Mouse (Mus musculus): Measurements from ENCODE around the gene Il34. TPM values are rescaled to one million over a fixed set of nuclear protein-coding genes. Genes with fewer than 3 reads are reported as not detected.

Gene Il34
- polyA plus RNA-seq, 1 experiment from 2014 or later = 2.7 TPM

DNA sequence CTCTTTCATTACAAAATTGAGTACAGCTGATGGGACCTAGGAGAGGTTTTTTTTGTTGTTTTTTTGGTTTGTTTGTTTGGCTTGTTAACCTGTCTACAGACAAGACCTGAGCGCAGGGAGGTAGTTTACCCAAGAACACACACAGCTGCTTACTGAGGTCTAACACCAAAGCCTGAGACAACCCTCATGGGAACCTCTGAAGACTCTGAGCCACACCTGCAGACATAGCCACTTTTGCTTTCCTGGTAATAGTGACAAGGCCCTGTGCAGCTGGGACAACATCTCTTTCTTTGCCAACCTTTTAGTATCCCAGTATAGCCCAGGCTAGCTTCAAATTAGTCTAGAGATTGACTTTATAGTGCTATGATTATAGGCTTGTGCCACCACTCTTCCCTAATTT, 422 bp upstream of the Il34 start:
- no peak overlapping the region for H3K4me2 ChIP-seq
- no peak overlapping the region for H3K4me3 ChIP-seq
- H3K9me3 ChIP-seq = no peaks in the 10 kb centered on the region
- no peaks in the 10 kb centered on the region for H3K4me1 ChIP-seq (replicated peaks)
- no peak overlapping the region for H3K9ac ChIP-seq
- WGBS = 93% methylated on average over 1 of the region's 1 CpGs
- H3K27me3 ChIP-seq = no peaks in the 10 kb centered on the region
- peaks cover 29% of the 10 kb centered on the region for H3K36me3 ChIP-seq
- no peak for ATAC-seq (ENCODE audit: low FRiP score)
- no peak overlapping the region for H3K27ac ChIP-seq

DNA sequence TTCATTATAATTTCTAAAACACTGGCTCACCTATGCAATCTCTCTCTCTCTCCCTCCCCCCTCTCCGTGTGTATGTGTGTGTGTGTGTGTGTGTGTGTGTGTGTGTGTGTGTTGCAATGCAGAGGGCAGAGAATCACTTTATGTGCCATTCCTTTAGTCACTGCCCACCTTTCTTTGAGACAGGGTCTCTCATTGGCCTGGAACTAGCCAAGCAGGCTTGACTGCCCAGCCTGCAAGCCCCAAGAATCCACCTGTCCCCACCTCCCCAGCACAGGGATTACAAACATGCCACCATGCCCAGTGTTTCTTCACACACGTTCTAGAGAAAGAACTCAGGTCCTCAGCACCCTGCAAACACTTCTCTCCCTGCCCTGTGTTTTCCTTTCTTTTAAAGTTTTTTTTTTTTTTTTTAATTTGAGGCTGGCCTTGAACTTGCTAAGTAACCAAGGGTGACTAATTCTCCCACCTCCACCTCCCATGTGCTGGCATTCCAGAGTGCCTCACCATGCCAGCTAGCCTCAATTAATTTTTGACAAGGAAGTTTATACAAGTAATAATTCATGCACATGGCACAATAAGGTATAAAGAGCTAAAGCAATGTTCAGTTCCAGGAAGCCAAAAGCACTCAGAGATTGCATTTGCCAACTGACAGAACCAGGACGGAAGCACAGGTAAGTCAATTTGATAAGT, 754 bp downstream of the Il34 start:
- H3K27me3 ChIP-seq = no peaks in the 10 kb centered on the region
- no peaks in the 10 kb centered on the region for H3K9me3 ChIP-seq
- 58% methylated on average over 2 of the region's 3 CpGs for WGBS
- no peak overlapping the region for H3K9ac ChIP-seq
- no peak for ATAC-seq (ENCODE audit: low FRiP score)
- H3K4me1 ChIP-seq (replicated peaks) = no peaks in the 10 kb centered on the region
- H3K4me3 ChIP-seq = no peak overlapping the region
- no peak overlapping the region for H3K4me2 ChIP-seq
- no peak overlapping the region for H3K27ac ChIP-seq
- H3K36me3 ChIP-seq = peaks cover 17% of the 10 kb centered on the region

DNA sequence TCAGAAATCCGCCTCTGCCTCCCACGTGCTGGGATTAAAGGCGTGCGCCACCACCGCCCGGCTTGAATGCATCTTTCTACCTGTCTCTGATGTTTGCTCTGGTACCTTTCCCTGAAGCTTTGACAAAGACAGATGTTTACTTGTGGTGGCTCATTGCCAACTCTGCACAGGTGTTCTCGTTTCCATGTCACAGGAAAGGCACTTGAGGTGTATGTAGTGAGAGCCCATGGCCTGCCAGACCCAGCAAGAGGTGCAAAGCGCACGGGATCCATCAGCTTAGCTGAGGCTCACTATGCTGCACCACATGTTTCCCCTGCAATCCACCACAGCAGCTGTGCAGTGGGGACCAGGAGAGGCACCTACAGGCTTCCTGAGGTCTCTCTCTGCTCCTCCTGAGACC, 1.9 kb downstream of the Il34 start:
- Histone ChIP-seq H3K36me3 (peaks cover 6% of the 10 kb centered on the region), H3K4me1 (replicated peaks) (no peaks in the 10 kb centered on the region)

DNA sequence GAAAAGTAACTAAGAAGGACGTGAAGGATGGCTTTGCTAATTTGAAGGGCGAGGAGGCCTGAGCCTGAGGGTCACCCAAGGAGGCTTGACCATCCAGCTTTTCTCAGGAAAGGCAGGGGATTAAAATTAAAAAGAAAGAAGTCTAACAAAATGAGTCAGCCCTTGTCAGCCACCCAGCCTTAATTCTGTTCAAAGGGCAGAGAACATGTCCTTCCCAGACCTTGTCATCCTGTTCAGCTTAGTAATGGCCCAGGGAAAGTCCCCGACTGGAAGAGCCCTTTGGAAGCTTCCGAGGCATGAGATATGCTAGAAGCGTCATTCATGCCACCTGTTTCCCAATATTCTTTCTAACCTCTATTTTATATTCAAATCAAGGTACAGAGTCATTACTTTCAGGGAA, 2.7 kb downstream of the Il34 start:
- Histone ChIP-seq H3K27ac (no peak overlapping the region), H3K9ac (no peak overlapping the region), H3K4me1 (replicated peaks) (no peaks in the 10 kb centered on the region), H3K4me2 (no peak overlapping the region), H3K4me3 (no peak overlapping the region), H3K36me3 (no peaks in the 10 kb centered on the region), H3K9me3 (no peaks in the 10 kb centered on the region), H3K27me3 (no peaks in the 10 kb centered on the region)
- WGBS = 84% methylated on average over 5 of the region's 5 CpGs
- no peak for ATAC-seq (ENCODE audit: low FRiP score)

More for the DNA sequence above, 1.9 kb downstream of the Il34 start:
- 87% methylated on average over 9 of the region's 9 CpGs for WGBS
- Histone ChIP-seq H3K9me3 (no peaks in the 10 kb centered on the region), H3K27ac (no peak overlapping the region), H3K27me3 (no peaks in the 10 kb centered on the region), H3K4me3 (no peak overlapping the region), H3K9ac (no peak overlapping the region), H3K4me2 (no peak overlapping the region)
- no peak for ATAC-seq (ENCODE audit: low FRiP score)

DNA sequence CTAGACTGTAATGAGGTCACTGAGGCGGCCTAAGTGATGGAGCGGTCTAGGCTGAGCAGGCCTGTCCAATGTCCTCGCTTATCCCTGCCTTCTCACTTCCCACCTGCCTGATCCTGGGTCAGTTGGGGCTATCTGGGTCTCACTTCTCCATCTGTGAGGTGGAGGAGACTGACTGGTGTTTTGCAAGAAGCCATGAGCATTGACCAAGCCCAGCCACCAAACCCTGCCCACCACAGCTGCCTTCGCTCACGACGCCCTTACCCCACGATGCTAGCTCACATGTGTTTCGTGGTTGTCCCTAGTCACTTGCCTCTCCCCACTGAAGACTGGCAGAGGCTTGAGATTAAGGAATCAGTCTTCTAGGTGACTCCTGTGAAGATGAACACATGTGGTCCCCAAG, 8.6 kb downstream of the Il34 start:
- 97% methylated on average over 8 of the region's 8 CpGs for WGBS
- Histone ChIP-seq H3K36me3 (no peaks in the 10 kb centered on the region), H3K4me2 (no peak overlapping the region), H3K4me1 (replicated peaks) (peaks cover 5% of the 10 kb centered on the region; the same call in 1 of the 2 replicates), H3K27me3 (no peaks in the 10 kb centered on the region), H3K9me3 (no peaks in the 10 kb centered on the region), H3K4me3 (no peak overlapping the region), H3K9ac (no peak overlapping the region), H3K27ac (no peak overlapping the region)
- ATAC-seq (ENCODE audit: low FRiP score) = no peak

DNA sequence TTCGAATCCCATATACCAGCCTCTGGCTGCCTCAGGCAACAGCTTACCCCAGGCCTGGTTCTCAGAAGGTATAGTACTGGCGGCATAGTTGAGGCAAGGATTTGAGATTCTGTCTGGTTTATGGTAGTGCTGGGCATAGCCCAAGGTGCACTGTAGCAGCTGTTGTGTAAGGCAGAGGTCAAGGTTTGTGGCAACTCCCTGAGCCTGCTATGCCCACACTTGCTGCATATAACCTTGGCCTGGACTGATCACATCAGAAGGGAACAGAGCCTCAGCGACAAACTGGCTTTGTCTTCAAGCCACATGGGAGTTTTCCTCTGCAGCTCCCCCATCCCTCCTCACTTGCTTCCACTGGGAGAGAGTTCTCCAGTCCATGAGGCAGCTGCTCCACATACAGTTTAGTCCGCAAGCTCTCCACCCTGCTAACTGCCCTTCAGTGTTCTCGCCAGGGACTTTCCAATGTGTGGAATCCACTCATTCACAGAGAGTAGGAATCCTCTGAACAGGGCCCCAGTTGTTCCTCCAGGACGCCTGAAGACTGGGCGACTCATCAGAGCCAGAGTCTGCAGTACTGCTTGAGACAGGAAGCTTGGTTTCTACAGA, 11.3 kb downstream of the Il34 start:
- peaks cover 7% of the 10 kb centered on the region for H3K4me1 ChIP-seq (replicated peaks)
- H3K27ac ChIP-seq = no peak overlapping the region
- H3K36me3 ChIP-seq = no peaks in the 10 kb centered on the region
- H3K4me3 ChIP-seq = no peak overlapping the region
- H3K9me3 ChIP-seq = no peaks in the 10 kb centered on the region
- H3K27me3 ChIP-seq = no peaks in the 10 kb centered on the region
- 89% methylated on average over 7 of the region's 7 CpGs for WGBS
- ATAC-seq (ENCODE audit: low FRiP score) = no peak
- no peak overlapping the region for H3K9ac ChIP-seq
- H3K4me2 ChIP-seq = no peak overlapping the region

DNA sequence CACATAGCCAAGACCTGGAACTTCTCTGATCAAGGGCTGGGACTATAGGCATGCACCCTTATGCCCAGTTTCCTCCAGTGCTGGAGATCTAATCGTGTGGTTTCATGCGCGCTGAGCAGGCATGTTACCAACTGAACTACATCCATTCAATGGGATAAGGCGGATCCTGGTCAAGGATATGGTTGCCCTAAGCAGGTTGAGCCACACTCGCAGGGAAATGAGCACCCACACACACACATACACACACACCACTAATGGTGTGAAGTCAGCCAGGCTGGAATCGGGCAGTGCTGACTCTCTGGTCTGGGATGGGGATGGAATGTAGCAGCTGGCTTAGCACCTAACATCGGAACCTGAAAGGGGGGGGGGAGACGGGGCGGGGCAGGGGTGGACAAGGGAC, 11.8 kb downstream of the Il34 start:
- Histone ChIP-seq H3K9me3 (no peaks in the 10 kb centered on the region), H3K9ac (no peak overlapping the region), H3K27me3 (no peaks in the 10 kb centered on the region), H3K4me3 (no peak overlapping the region), H3K36me3 (no peaks in the 10 kb centered on the region), H3K27ac (no peak overlapping the region), H3K4me2 (no peak overlapping the region), H3K4me1 (replicated peaks) (peaks cover 11% of the 10 kb centered on the region)
- ATAC-seq (ENCODE audit: low FRiP score) = no peak
- WGBS = 96% methylated on average over 9 of the region's 9 CpGs

DNA sequence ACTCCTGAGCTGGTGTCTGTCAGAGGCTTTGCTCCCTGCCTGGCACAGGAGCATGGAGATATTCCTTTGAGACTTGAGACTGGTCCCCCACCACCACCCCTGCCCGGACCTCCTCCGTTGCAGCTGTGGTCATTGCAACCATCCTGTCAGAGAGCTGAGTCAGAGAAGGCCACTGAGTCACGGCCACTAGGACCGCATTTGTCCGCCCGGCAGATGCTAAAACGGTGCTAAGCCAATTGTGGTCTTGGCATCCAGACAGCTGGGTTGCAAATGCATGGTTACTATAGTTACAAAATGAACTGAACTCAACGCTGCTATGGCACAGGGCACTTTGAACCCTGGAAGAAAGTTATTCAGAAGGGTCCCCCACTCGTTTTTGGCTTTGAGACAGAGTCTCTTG, 12.2 kb downstream of the Il34 start:
- Histone ChIP-seq H3K9ac (no peak overlapping the region), H3K36me3 (no peaks in the 10 kb centered on the region), H3K9me3 (no peaks in the 10 kb centered on the region), H3K27ac (no peak overlapping the region), H3K27me3 (no peaks in the 10 kb centered on the region), H3K4me3 (no peak overlapping the region), H3K4me2 (no peak overlapping the region), H3K4me1 (replicated peaks) (peaks cover 11% of the 10 kb centered on the region)
- ATAC-seq (ENCODE audit: low FRiP score) = no peak
- 76% methylated on average over 9 of the region's 9 CpGs for whole genome bisulfite sequencing

DNA sequence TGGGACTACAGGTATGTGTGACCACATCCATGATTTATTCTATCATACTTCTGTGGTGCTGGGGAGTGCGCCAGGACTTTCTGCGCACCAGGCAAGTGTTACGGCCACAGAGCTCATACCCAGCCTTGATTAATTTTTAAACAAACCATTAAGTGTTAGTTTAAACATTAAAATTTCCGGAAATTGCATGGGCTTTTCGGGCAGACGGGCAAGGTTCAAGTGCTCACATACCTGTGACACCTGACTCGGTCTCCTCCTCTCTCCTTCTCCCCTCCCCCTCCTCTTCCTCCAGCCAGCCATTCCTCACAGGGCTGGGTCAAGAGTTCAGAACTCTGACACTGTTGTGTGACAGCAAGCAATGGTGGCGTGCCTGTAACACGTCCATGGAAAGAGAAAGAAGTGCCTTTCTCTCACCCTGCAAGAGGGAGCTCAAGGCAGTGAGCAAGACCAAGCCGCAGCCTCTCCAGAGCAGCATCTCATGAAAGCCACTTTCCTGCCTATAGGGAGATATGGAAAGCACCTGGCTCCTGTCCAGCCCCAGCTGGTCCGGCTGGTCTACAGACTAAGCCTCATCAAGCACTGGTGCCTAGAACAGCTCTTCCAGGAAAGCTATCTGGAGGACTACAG, 13.0 kb downstream of the Il34 start:
- Histone ChIP-seq H3K4me2 (no peak overlapping the region), H3K9me3 (no peaks in the 10 kb centered on the region), H3K4me1 (replicated peaks) (peaks cover 11% of the 10 kb centered on the region), H3K9ac (no peak overlapping the region), H3K4me3 (no peak overlapping the region), H3K27me3 (no peaks in the 10 kb centered on the region), H3K27ac (no peak overlapping the region), H3K36me3 (no peaks in the 10 kb centered on the region)
- WGBS = 82% methylated on average over 11 of the region's 11 CpGs
- ATAC-seq (ENCODE audit: low FRiP score) = no peak

DNA sequence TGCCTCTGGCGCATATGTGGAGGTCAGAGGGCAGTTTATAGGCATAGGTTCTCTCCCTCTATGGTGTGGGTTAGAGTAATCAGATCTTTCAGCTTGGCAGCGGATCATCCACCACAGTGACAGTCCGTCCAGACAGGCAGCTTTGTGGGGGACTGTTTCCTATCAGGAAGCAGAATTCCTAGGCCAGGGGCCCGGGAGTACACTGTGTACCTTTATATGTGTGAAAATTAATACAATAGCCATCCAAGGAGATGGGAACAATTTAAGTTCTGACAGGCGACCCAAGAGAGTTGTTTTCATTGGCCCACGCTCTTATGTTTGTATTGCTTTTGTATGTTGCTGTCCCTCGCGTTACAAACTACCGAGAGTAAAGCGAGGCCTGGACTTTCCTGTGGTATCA, 14.6 kb downstream of the Il34 start:
- Histone ChIP-seq H3K4me1 (replicated peaks) (peaks cover 11% of the 10 kb centered on the region), H3K9me3 (no peaks in the 10 kb centered on the region), H3K27ac (no peak overlapping the region), H3K4me3 (no peak overlapping the region), H3K4me2 (no peak overlapping the region), H3K9ac (no peak overlapping the region), H3K36me3 (no peaks in the 10 kb centered on the region), H3K27me3 (no peaks in the 10 kb centered on the region)
- WGBS = 79% methylated on average over 10 of the region's 10 CpGs
- no peak for ATAC-seq (ENCODE audit: low FRiP score)

DNA sequence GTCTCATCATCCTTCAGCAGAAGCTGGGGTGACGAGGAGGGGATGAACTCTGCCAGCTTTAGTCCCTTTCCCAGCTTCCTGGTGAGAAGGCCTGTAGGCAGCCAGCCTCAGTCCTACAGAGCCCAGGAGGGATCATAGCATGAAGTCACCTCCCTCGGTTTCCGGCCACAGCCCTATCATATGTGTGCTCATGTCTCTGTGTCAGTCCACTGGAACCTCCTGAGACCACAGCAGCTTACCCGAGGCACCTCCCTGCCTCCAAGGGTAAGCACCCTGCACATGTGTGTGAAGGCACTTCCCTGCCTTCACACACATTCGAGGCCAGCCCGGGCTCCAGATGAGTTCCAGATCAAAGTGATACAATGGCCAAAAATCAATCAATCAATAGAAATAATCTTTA, 15.5 kb downstream of the Il34 start:
- H3K4me2 ChIP-seq = no peak overlapping the region
- H3K27me3 ChIP-seq = no peaks in the 10 kb centered on the region
- no peaks in the 10 kb centered on the region for H3K36me3 ChIP-seq
- 73% methylated on average over 6 of the region's 6 CpGs for WGBS
- H3K9me3 ChIP-seq = no peaks in the 10 kb centered on the region
- no peak overlapping the region for H3K4me3 ChIP-seq
- H3K9ac ChIP-seq = no peak overlapping the region
- no peak overlapping the region for H3K27ac ChIP-seq
- no peak for ATAC-seq (ENCODE audit: low FRiP score)
- peaks cover 11% of the 10 kb centered on the region for H3K4me1 ChIP-seq (replicated peaks)

DNA sequence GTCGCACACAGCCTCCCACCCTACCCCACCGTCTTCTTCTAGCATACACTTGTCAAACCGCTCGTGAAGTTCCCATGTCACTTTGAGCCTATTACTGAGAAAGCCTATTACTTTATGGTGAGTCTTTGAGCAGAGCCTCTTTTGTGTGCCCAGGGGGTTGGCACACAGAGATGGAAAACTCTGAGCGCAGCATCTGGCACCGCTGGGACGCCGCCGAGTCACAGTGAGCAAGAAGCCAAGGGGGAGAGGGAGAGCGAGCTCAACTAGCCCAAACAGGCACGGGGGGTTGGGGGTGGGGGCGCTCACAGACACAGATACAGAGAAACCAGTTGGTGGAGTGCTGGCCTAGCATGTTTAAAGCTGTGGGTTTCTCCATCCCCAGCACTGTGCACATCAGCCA, 16.2 kb downstream of the Il34 start:
- Histone ChIP-seq H3K9ac (no peak overlapping the region), H3K27ac (no peak overlapping the region), H3K27me3 (no peaks in the 10 kb centered on the region), H3K4me1 (replicated peaks) (peaks cover 11% of the 10 kb centered on the region), H3K9me3 (no peaks in the 10 kb centered on the region), H3K4me2 (no peak overlapping the region), H3K4me3 (no peak overlapping the region), H3K36me3 (no peaks in the 10 kb centered on the region)
- 63% methylated on average over 12 of the region's 12 CpGs for WGBS
- no peak for ATAC-seq (ENCODE audit: low FRiP score)

DNA sequence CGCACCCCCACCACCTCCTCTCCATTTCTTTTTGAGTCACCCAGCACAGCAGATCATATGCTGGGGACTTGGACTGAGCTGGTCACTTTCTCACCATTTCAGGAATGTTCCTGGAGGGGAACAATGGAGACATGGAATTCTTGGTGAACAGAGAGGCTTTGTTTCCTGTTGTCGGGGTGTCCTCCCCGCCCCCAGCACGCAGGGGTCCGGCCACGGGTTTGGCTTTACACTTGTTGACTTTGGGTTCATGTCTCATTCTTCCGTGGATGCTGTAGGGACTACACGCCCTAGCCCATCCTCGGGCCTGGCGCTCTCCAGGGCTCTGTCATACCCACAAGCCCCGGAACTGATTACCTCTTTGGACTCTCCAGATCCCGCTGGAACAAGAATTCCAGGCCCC, 16.7 kb downstream of the Il34 start:
- Histone ChIP-seq H3K36me3 (no peaks in the 10 kb centered on the region), H3K9ac (no peak overlapping the region), H3K27ac (no peak overlapping the region), H3K4me1 (replicated peaks) (peaks cover 11% of the 10 kb centered on the region), H3K27me3 (no peaks in the 10 kb centered on the region), H3K4me3 (no peak overlapping the region), H3K4me2 (no peak overlapping the region), H3K9me3 (no peaks in the 10 kb centered on the region)
- no peak for ATAC-seq (ENCODE audit: low FRiP score)
- WGBS = 52% methylated on average over 12 of the region's 12 CpGs

Data from hindbrain, embryonic 13.5 days (tissue).